Mouse (Mus musculus): ENCODE measurements around the gene Gars. TPM values are rescaled to one million over a fixed set of nuclear protein-coding genes. Genes with fewer than 3 reads are reported as not detected.
A peak's percentile ranks its signal among the peaks of the same experiment; 100 is the strongest.

The Gars gene
- polyA plus RNA-seq, 1 experiment from 2014 or later = 209 TPM

DNA sequence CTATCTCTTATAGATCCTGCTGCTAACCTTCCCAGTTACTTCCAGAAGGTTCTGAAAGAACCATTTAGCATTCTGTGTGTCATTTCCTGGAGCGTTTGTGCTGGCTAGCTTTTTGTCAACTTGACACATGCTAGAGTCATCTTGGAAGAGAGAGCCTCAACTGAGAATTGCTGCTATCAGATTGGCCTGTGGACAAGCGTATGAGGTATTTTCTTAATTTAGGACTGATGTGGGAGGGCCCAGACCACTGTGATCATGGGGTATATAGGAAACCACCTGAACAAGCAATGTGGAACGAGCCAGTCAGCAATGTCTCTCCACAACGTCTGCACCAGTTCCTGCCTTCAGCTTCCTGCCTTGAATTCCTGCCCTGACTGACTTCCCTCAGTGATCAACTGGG, 34.2 kb upstream of the Gars start:
- no peak for ATAC-seq
- Histone ChIP-seq H3K27ac (ENCODE audit: low read depth, low read length) (no peak overlapping the region), H3K27me3 (replicated peaks; ENCODE audit: control insufficient read depth, insufficient read depth, low read length) (no peaks in the 10 kb centered on the region), H3K4me2 (ENCODE audit: low read length) (no peak overlapping the region), H3K4me3 (ENCODE audit: low read length) (no peak overlapping the region), H3K4me1 (ENCODE audit: control insufficient read depth, insufficient read depth, low read depth, low read length) (no peaks in the 10 kb centered on the region), H3K36me3 (ENCODE audit: control insufficient read depth, insufficient read depth, low read length) (no peaks in the 10 kb centered on the region), H3K9ac (ENCODE audit: low read depth, low read length) (no peak overlapping the region), H3K9me3 (ENCODE audit: control insufficient read depth, low read length) (no peaks in the 10 kb centered on the region)
- WGBS = 80% methylated on average over 4 of the region's 4 CpGs

DNA sequence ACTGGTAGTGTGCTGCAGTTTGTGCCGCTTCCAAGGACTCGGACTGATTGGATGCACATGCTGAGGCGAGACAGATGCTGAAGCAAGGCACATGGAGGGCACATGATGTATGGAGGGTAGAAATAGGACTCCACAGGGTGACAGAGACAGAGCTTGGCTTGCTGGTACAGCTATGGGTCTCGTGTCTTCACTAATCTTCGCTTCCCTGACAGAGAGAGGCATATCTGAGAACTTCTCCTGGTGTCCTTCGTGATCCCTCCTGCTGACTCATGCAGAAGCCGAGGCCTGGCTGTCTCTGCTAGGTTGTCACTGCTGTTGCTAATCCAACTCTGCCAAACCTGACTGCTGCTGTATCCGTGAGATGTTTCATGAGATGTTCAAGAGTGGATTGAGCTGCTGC, 29.4 kb upstream of the Gars start:
- ATAC-seq = no peak
- Histone ChIP-seq H3K9me3 (ENCODE audit: control insufficient read depth, low read length) (no peaks in the 10 kb centered on the region), H3K27ac (ENCODE audit: low read depth, low read length) (no peak overlapping the region), H3K4me1 (ENCODE audit: control insufficient read depth, insufficient read depth, low read depth, low read length) (peaks cover 6% of the 10 kb centered on the region), H3K36me3 (ENCODE audit: control insufficient read depth, insufficient read depth, low read length) (no peaks in the 10 kb centered on the region), H3K27me3 (replicated peaks; ENCODE audit: control insufficient read depth, insufficient read depth, low read length) (no peaks in the 10 kb centered on the region), H3K4me3 (ENCODE audit: low read length) (no peak overlapping the region), H3K4me2 (ENCODE audit: low read length) (no peak overlapping the region), H3K9ac (ENCODE audit: low read depth, low read length) (no peak overlapping the region)
- WGBS = 92% methylated on average over 8 of the region's 8 CpGs

DNA sequence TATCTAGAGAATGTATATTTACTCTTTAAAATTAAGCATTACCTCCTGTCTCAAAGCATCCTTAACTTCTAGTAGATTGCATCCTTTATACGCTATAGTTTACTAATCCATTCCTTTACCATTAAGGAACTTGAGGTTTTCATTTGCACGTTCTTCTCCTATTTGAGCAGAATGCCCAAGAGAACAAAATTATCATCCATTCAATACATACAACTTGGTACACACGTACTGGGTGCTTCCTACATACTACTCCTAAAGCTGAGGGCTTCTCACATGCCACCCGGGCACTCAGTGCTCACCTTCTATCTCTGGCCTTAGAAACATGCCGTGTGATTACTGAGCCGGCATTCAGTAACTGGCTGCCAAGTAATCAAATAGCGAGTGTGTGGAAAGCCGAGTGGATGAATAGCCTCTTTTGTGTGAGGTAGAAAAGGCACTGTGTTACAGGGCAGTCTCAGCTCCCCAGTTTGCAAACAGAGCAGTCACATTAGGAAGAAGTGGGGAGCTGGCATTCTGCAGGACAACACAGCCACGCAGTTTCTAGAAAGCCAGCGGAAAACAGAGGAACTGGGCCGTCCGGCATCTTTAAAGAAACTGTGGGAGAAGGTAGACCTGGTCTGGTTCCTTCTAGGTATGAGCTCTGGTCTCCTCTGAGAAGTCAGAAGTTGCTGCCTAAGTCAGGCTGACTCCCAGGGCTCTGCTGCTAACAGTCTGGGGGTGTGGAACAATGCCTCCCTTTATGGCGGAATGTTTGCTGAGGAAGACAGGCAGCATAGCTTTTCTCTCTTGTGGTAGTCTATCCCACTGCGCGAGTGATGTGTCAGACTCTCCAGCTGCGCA, 28.2 kb upstream of the Gars start:
- peak overlapping the region; percentile 79 for H3K27ac ChIP-seq (ENCODE audit: low read depth, low read length)
- H3K4me3 ChIP-seq (ENCODE audit: low read length) = peak overlapping the region; percentile 23
- H3K36me3 ChIP-seq (ENCODE audit: control insufficient read depth, insufficient read depth, low read length) = no peaks in the 10 kb centered on the region
- H3K4me2 ChIP-seq (ENCODE audit: low read length) = peak overlapping the region; percentile 49
- ATAC-seq = peak; percentile 91
- H3K9ac ChIP-seq (ENCODE audit: low read depth, low read length) = peak overlapping the region; percentile 50
- 9% methylated on average over 16 of the region's 16 CpGs for WGBS
- H3K27me3 ChIP-seq (replicated peaks; ENCODE audit: control insufficient read depth, insufficient read depth, low read length) = no peaks in the 10 kb centered on the region
- peaks cover 6% of the 10 kb centered on the region for H3K4me1 ChIP-seq (ENCODE audit: control insufficient read depth, insufficient read depth, low read depth, low read length)
- H3K9me3 ChIP-seq (ENCODE audit: control insufficient read depth, low read length) = no peaks in the 10 kb centered on the region

DNA sequence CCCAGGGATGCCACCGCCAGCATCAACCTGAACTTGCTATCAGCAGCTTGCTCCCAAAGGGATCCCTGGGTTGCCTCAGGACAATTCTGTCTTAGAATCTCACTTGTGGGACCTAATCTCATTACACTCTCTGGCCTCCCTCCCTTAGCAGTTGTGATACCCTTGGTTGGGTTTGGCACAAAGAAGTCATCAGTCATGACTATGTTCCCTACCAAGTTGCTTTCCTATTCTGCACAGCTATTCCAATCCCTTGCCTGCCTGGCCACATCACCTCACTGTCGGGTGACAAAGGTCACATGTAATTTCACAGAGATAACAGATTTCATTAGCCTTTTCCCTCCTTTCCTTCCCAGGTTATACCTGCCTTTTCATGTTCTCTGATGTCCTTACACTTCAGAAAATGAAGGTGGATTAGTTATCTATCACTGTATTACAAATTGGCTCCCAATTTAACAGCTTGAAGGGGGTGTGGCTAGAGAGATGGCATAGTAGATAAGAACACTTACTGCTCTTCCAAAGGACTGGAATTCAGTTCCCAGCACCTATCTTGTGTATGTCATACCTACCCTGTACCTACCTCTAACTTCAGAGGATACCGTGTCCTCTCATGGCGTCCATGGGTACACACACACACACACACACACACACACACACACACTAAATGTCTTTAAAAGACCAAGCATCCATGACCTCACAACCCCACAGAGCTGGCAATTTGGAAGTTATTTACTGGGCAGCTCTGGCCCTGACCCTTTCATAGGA, 27.3 kb upstream of the Gars start:
- WGBS = 63% methylated on average over 4 of the region's 4 CpGs
- ATAC-seq = no peak

DNA sequence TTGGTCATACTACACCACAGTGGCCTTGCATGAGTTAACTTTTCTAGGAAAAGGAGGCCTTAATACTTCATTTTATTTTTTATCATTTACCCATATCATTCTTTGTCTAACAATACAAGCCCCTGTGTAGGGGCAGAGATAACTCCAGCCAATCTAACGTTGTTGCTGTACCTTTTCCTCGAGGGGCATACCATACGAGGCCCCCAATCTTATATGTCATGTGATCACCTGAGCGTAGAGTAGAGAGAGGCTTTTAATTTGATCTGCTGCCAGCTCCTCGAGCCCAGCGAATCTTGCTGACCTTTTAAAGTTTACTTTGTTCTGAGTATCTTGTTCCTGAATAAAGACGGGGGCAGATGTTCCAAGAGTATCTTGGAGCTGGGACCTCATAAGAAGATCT, 25.3 kb upstream of the Gars start:
- WGBS = 86% methylated on average over 7 of the region's 7 CpGs
- ATAC-seq = no peak
- H3K4me3 ChIP-seq (ENCODE audit: low read length) = no peak overlapping the region
- H3K9me3 ChIP-seq (ENCODE audit: control insufficient read depth, low read length) = no peaks in the 10 kb centered on the region
- H3K9ac ChIP-seq (ENCODE audit: low read depth, low read length) = no peak overlapping the region
- no peaks in the 10 kb centered on the region for H3K36me3 ChIP-seq (ENCODE audit: control insufficient read depth, insufficient read depth, low read length)
- H3K4me1 ChIP-seq (ENCODE audit: control insufficient read depth, insufficient read depth, low read depth, low read length) = peaks cover 12% of the 10 kb centered on the region
- no peak overlapping the region for H3K4me2 ChIP-seq (ENCODE audit: low read length)
- no peak overlapping the region for H3K27ac ChIP-seq (ENCODE audit: low read depth, low read length)
- no peaks in the 10 kb centered on the region for H3K27me3 ChIP-seq (replicated peaks; ENCODE audit: control insufficient read depth, insufficient read depth, low read length)

More for the DNA sequence above, 27.3 kb upstream of the Gars start:
- H3K4me1 ChIP-seq (ENCODE audit: control insufficient read depth, insufficient read depth, low read depth, low read length) = peaks cover 6% of the 10 kb centered on the region
- no peaks in the 10 kb centered on the region for H3K27me3 ChIP-seq (replicated peaks; ENCODE audit: control insufficient read depth, insufficient read depth, low read length)
- no peak overlapping the region for H3K4me3 ChIP-seq (ENCODE audit: low read length)
- H3K9ac ChIP-seq (ENCODE audit: low read depth, low read length) = no peak overlapping the region
- no peak overlapping the region for H3K27ac ChIP-seq (ENCODE audit: low read depth, low read length)
- H3K4me2 ChIP-seq (ENCODE audit: low read length) = peak overlapping the region; percentile 26; the same call in 1 of the 2 replicates
- H3K9me3 ChIP-seq (ENCODE audit: control insufficient read depth, low read length) = no peaks in the 10 kb centered on the region
- H3K36me3 ChIP-seq (ENCODE audit: control insufficient read depth, insufficient read depth, low read length) = no peaks in the 10 kb centered on the region

DNA sequence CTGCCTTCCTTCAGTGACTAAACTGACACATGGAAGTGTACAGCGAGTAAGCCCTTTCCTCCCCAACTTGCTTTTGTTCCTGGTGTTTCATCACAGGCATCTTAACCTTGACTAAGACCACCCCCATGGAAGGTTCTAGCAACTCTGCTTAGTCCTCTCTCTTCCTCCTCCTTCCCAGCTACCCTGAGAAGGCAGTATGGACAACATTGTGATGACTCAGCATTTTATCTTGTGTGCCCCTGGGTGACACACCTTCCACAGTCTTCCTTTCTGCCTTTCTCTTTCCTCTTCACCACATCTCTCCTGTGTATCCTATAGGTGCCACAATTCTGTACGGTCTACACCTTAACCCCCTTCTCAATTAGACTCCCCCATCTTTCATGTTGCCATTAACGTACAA, 23.6 kb upstream of the Gars start:
- ATAC-seq = no peak
- 92% methylated on average over 3 of the region's 3 CpGs for WGBS
- no peaks in the 10 kb centered on the region for H3K36me3 ChIP-seq (ENCODE audit: control insufficient read depth, insufficient read depth, low read length)
- peaks cover 12% of the 10 kb centered on the region for H3K4me1 ChIP-seq (ENCODE audit: control insufficient read depth, insufficient read depth, low read depth, low read length)
- no peak overlapping the region for H3K4me3 ChIP-seq (ENCODE audit: low read length)
- no peaks in the 10 kb centered on the region for H3K9me3 ChIP-seq (ENCODE audit: control insufficient read depth, low read length)
- H3K27me3 ChIP-seq (replicated peaks; ENCODE audit: control insufficient read depth, insufficient read depth, low read length) = no peaks in the 10 kb centered on the region
- H3K27ac ChIP-seq (ENCODE audit: low read depth, low read length) = no peak overlapping the region
- H3K4me2 ChIP-seq (ENCODE audit: low read length) = no peak overlapping the region
- no peak overlapping the region for H3K9ac ChIP-seq (ENCODE audit: low read depth, low read length)

DNA sequence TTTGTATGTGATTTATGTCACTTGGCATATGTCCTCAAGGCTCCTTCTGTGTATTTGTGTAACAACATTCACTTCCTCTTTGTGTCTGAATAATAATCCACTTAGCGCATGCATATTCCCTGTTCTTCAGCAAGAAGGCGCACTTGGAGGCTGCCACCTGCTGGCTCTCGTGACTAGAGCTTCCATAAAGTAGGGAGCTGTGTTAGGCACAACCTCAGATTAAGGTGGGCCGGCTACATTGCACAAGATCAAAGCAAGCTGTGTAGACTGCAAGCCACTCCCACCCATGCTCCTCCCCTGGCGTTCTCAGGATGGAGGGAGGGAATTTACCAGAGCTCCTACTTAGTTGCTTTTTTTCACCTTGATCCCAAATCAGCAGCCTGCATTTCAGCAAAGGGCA, 21.6 kb upstream of the Gars start:
- H3K36me3 ChIP-seq (ENCODE audit: control insufficient read depth, insufficient read depth, low read length) = no peaks in the 10 kb centered on the region

DNA sequence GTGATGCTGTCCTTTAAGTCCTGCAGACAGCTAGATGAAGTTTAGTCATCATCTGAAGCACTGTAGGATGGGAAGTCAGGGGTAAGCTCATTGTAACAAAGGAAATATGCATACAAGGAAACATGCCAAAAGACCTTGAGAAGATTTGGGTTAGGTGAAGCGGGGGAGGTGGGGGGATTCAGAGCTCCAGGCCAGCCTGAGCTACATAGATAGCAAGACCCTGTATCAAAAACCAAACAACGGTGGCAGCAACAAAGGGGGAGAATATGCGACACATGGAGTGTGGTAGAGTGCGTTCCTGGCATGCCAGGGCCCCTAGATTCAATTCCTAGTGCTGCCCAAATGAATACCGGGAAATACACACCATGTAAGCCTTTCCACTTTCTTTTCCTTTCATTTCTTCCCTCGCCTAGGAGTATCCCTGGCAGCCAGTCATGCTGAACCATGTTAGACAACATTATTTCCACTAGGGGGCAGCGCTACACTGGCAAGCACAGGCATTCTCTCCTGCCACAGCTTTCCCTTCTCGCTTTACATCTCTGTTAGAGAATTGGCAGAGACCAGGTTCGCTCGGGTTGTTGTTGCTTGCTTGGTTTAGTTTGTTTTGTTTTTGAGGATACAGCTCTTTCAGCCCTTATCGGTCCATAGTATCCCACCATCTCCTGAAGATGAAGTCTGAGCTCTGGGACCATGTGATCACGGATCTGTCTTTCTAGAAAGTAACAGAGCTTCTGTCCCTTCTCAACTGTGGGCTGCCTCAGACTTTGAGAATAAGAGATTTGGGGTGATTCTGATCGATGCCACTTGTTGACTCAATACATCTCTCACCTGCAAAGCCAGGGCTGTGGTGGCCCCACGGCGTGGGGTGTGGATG, 20.9 kb upstream of the Gars start:
- Histone ChIP-seq H3K4me3 (ENCODE audit: low read length) (no peak overlapping the region), H3K27me3 (replicated peaks; ENCODE audit: control insufficient read depth, insufficient read depth, low read length) (no peaks in the 10 kb centered on the region), H3K9ac (ENCODE audit: low read depth, low read length) (0 out of 2 replicates have a peak overlapping the region, but pooled peaks have one; percentile 13), H3K36me3 (ENCODE audit: control insufficient read depth, insufficient read depth, low read length) (no peaks in the 10 kb centered on the region), H3K27ac (ENCODE audit: low read depth, low read length) (no peak overlapping the region), H3K9me3 (ENCODE audit: control insufficient read depth, low read length) (no peaks in the 10 kb centered on the region), H3K4me2 (ENCODE audit: low read length) (peak overlapping the region; percentile 30), H3K4me1 (ENCODE audit: control insufficient read depth, insufficient read depth, low read depth, low read length) (peaks cover 7% of the 10 kb centered on the region)
- WGBS = 27% methylated on average over 15 of the region's 15 CpGs
- peak; percentile 89 for ATAC-seq

More for the DNA sequence above, 21.6 kb upstream of the Gars start:
- Histone ChIP-seq H3K4me3 (ENCODE audit: low read length) (no peak overlapping the region), H3K27ac (ENCODE audit: low read depth, low read length) (no peak overlapping the region), H3K4me2 (ENCODE audit: low read length) (no peak overlapping the region), H3K4me1 (ENCODE audit: control insufficient read depth, insufficient read depth, low read depth, low read length) (peaks cover 7% of the 10 kb centered on the region), H3K9ac (ENCODE audit: low read depth, low read length) (no peak overlapping the region), H3K9me3 (ENCODE audit: control insufficient read depth, low read length) (no peaks in the 10 kb centered on the region), H3K27me3 (replicated peaks; ENCODE audit: control insufficient read depth, insufficient read depth, low read length) (no peaks in the 10 kb centered on the region)
- WGBS = 21% methylated on average over 5 of the region's 5 CpGs
- ATAC-seq = peak; percentile 62
